Mouse (Mus musculus) bone marrow macrophage, adult 2 months (primary cell): ENCODE results near the gene Shisa2.

ENCODE experiments used
- CTCF ChIP-seq: IDR thresholded peaks from 2 replicates; pipeline ENCODE4 v1.5.1; 2012; ENCODE audit warnings: low read depth, mild to moderate bottlenecking, low read length, moderate library complexity
- POLR2A ChIP-seq: IDR thresholded peaks from 2 replicates; pipeline ENCODE4 v1.6.1; 2012; ENCODE audit warnings: mild to moderate bottlenecking, low read depth, low read length, borderline replicate concordance

DNA sequence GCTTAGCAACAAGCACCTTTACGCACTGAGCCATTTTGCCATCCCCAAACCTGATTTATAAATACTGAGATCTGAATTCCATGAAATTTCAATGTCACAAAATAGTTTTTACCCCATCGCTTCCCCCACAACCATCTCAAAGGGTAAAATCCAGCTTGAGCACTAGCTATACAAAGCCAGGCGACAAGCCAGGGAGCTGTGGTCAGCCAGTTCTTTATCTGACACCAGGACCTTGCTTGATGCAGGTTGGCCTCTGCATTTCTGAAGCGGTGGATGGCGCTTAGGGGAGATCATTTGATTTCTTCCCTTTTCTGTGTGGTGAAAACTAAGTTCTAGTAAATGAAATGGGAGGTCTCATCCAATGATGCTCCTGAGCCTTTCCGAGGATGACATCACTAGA, 7.0 kb downstream of the Shisa2 start:
- no peak for TF ChIP-seq CTCF
- TF ChIP-seq POLR2A = no peak
